Mouse (Mus musculus) embryonic facial prominence, embryonic 10.5 days (tissue): ENCODE measurements at regions not wholly inside any gene's neighbourhood (a gene's known extent, or its start where the extent isn't known, plus 50 kb on each side); places are given as distances from the start of the nearest gene placed in this dataset.
A peak's percentile ranks its signal among the peaks of the same experiment; 100 is the strongest.

ENCODE experiments used
- DNase-seq: peaks from one replicate; pipeline ENCODE4 v3.0.0-alpha.2; 2017; ENCODE audit warnings: low spot score
- H3K27ac ChIP-seq: fragments of 300-500 bp; sonication (generic); replicated peaks from 2 replicates; pipeline ENCODE4 v1.5.1; 2016; ENCODE audit warnings: mild to moderate bottlenecking
- H3K27me3 ChIP-seq: fragments of 300-500 bp; sonication (generic); replicated peaks from 2 replicates; pipeline ENCODE4 v1.6.1; 2016; ENCODE audit warnings: low read depth, mild to moderate bottlenecking; ENCODE audit not compliant: poor library complexity, severe bottlenecking
- H3K36me3 ChIP-seq: fragments of 300-500 bp; sonication (generic); replicated peaks from 2 replicates; pipeline ENCODE4 v1.6.1; 2016; ENCODE audit warnings: mild to moderate bottlenecking, moderate library complexity
- H3K4me1 ChIP-seq: fragments of 300-500 bp; sonication (generic); 2 replicates; pipeline ENCODE4 v1.6.1; 2016
- H3K4me3 ChIP-seq: fragments of 300-500 bp; sonication (generic); 2 replicates; pipeline ENCODE4 v1.5.1; 2016; ENCODE audit warnings: mild to moderate bottlenecking, moderate library complexity
- H3K9me3 ChIP-seq: fragments of 300-500 bp; sonication (generic); 2 replicates; pipeline ENCODE4 v1.6.1; 2016; ENCODE audit warnings: mild to moderate bottlenecking
- WGBS: fragments of 180-500 bp; shearing (Covaris S2); methylation state at CpG from one replicate; pipeline ENCODE4 v1.1.7; 2016; 5-methylcytosine and 5-hydroxymethylcytosine counted together

DNA sequence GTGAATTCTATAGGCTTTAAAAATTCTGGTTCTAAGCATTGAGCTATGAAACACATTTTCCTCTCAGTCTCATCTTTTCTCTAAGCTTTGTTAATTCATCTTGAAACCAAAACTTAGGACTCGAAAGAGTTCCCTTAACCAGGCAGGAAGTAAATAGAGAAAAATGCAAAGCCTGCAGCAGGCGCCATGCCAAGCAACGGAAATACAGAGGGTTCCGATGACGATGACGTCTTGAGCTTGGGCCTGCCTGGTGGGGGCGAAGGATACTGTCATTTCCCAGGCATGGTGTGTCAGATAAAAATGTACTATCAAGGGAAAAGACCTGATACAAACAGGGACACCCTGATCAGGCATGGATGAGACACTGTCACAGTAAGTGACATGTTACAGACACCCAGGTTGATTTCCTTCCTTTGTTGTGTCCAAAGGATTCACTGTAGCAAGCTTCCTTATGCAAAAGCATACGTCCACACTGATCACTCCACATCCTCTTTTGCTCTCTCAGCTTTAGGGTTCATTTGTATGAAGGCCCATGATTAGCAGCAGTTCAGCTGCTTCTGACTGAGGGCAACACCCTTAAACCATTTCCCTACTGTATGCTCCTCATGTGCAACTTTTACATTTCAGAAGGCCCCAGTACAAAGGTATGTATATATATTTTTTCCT lies 135.0 kb downstream of the Cemip2 start:
- Histone ChIP-seq H3K27me3 (no peaks in the 10 kb centered on the region), H3K36me3 (no peaks in the 10 kb centered on the region), H3K4me1 (peaks cover 21% of the 10 kb centered on the region), H3K27ac (no peak overlapping the region), H3K9me3 (no peaks in the 10 kb centered on the region), H3K4me3 (no peak overlapping the region)
- DNase-seq = no peak
- WGBS = 89% methylated on average over 8 of the region's 8 CpGs

- no peaks in the 10 kb centered on the region for H3K27me3 ChIP-seq
- H3K9me3 ChIP-seq = no peaks in the 10 kb centered on the region
- H3K36me3 ChIP-seq = no peaks in the 10 kb centered on the region
- peaks cover 21% of the 10 kb centered on the region for H3K4me1 ChIP-seq
- no peak overlapping the region for H3K4me3 ChIP-seq
- H3K27ac ChIP-seq = 0 out of 2 replicates have a peak overlapping the region, but pooled peaks have one; percentile 2
- DNase-seq = peak; percentile 34
- 54% methylated on average over 9 of the region's 9 CpGs for WGBS
Observed at GRCm38 (mm10) chr19:21913748-21914611, 135.8 kb downstream of the Cemip2 start.

DNA sequence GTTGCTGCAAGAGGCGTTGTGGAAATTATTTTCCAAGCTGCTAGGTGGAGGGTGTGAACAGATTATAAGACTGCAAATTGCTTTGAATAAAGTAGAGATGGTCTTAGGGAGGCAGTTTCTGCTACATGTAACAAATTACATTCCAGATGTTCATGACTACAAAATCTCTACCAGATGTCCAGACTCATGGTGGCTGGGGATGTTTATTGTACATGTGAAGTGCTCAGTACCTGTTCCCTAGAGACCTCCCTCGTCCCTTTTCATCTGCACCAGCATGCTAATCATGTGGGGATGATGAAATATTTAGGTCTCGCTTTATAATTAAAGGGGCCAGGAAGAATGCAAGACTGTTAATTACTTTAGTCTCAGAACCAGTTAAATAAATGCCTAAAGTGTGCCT lies 136.5 kb downstream of the Cemip2 start:
- H3K27ac ChIP-seq = no peak overlapping the region
- no peak overlapping the region for H3K4me3 ChIP-seq
- WGBS = 47% methylated on average over 3 of the region's 3 CpGs
- peaks cover 21% of the 10 kb centered on the region for H3K4me1 ChIP-seq
- DNase-seq = peak; percentile 13
- no peaks in the 10 kb centered on the region for H3K27me3 ChIP-seq
- H3K9me3 ChIP-seq = no peaks in the 10 kb centered on the region
- H3K36me3 ChIP-seq = no peaks in the 10 kb centered on the region

- no peak overlapping the region for H3K27ac ChIP-seq
- H3K4me3 ChIP-seq = no peak overlapping the region
- H3K27me3 ChIP-seq = no peaks in the 10 kb centered on the region
- no peaks in the 10 kb centered on the region for H3K36me3 ChIP-seq
- peaks cover 21% of the 10 kb centered on the region for H3K4me1 ChIP-seq
- no peaks in the 10 kb centered on the region for H3K9me3 ChIP-seq
- DNase-seq = no peak
- whole genome bisulfite sequencing = 85% methylated on average over 4 of the region's 4 CpGs
Observed at GRCm38 (mm10) chr19:21918113-21918512, 140.0 kb downstream of the Cemip2 start.

DNA sequence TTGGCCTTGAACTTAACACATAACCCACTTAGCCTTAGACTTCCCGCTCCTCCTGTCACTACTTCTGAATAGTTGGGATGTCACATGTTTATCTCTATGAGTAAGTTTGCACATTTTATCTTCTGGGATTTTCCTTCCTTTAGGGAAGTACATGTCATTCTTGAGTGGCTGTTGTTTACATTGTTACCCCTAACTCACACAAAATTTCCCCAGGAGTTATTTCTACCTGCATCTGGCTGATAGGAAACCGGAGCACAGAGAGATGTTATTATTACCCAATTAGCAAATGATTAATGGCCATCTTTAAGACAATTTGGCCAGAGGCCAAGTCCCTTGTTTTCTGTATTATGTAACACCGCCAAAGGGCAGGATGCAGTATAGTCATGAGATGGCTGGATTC lies 140.9 kb downstream of the Cemip2 start:
- Histone ChIP-seq H3K4me1 (peaks cover 12% of the 10 kb centered on the region), H3K27me3 (no peaks in the 10 kb centered on the region), H3K9me3 (no peaks in the 10 kb centered on the region), H3K27ac (no peak overlapping the region), H3K36me3 (no peaks in the 10 kb centered on the region), H3K4me3 (no peak overlapping the region)
- no peak for DNase-seq
- 83% methylated on average over 3 of the region's 3 CpGs for WGBS

DNA sequence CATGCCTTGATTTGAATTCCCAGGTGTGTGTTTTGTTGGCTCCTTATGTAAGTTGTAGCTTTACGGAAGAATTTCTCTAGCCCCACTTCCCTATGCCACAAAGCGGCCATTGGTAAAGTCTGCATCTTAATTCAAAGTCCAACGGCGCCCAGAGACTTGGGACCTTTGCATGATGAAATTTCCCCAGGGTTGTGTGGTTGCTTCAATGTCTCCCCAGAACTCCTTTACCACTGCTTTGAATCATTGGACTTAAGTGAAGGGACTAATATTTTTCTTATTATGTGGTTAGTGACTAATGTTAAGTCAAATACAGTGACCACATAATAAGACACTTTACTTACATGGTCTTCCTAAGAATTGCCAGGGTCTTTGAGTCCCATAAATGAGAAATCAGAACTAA lies 162.0 kb downstream of the Cemip2 start:
- Histone ChIP-seq H3K36me3 (no peaks in the 10 kb centered on the region), H3K4me1 (no peaks in the 10 kb centered on the region)
- WGBS = 93% methylated on average over 4 of the region's 4 CpGs

GRCm38 (mm10) chr19:21941720-21942119 lies 163.6 kb downstream of the Cemip2 start:
- H3K27me3 ChIP-seq = no peaks in the 10 kb centered on the region
- no peaks in the 10 kb centered on the region for H3K36me3 ChIP-seq
- no peak overlapping the region for H3K27ac ChIP-seq
- no peaks in the 10 kb centered on the region for H3K9me3 ChIP-seq
- H3K4me3 ChIP-seq = no peak overlapping the region
- H3K4me1 ChIP-seq = no peaks in the 10 kb centered on the region
- 78% methylated on average over 2 of the region's 2 CpGs for WGBS
- no peak for DNase-seq

More for the DNA sequence above, 162.0 kb downstream of the Cemip2 start:
- Histone ChIP-seq H3K9me3 (no peaks in the 10 kb centered on the region), H3K27ac (no peak overlapping the region), H3K4me3 (no peak overlapping the region), H3K27me3 (no peaks in the 10 kb centered on the region)
- no peak for DNase-seq

DNA sequence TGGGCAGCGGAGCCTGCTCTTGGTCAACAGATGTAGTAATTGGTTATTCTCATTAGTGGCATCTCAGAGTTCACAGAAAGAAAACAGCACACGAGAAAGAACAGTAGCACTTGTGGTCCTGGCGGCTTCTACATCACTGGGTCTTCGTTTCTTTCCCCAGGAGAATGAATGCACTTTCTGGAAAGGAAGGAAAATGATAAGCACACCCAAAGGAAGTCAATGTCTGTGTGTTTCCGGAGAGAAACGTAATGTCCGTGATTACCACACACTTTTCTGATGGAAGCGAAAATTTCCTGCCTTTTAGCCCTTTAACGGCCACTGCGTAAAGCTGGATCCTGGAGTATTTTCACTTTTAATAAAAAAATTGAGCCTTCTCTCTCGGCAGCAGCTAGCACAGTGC lies 164.1 kb downstream of the Cemip2 start:
- no peak for DNase-seq
- no peaks in the 10 kb centered on the region for H3K36me3 ChIP-seq
- no peak overlapping the region for H3K27ac ChIP-seq
- WGBS = 66% methylated on average over 11 of the region's 11 CpGs
- H3K9me3 ChIP-seq = no peaks in the 10 kb centered on the region
- H3K27me3 ChIP-seq = no peaks in the 10 kb centered on the region
- no peaks in the 10 kb centered on the region for H3K4me1 ChIP-seq
- no peak overlapping the region for H3K4me3 ChIP-seq

GRCm38 (mm10) chr19:21943407-21943806 lies 165.3 kb downstream of the Cemip2 start:
- H3K4me3 ChIP-seq = no peak overlapping the region
- H3K9me3 ChIP-seq = no peaks in the 10 kb centered on the region
- H3K36me3 ChIP-seq = no peaks in the 10 kb centered on the region
- H3K4me1 ChIP-seq = no peaks in the 10 kb centered on the region
- no peak overlapping the region for H3K27ac ChIP-seq
- no peaks in the 10 kb centered on the region for H3K27me3 ChIP-seq
- no peak for DNase-seq
- 71% methylated on average over 4 of the region's 4 CpGs for WGBS

GRCm38 (mm10) chr19:21946262-21946922 lies 168.2 kb downstream of the Cemip2 start:
- Histone ChIP-seq H3K4me1 (no peaks in the 10 kb centered on the region), H3K9me3 (no peaks in the 10 kb centered on the region), H3K4me3 (no peak overlapping the region), H3K27me3 (no peaks in the 10 kb centered on the region), H3K36me3 (no peaks in the 10 kb centered on the region), H3K27ac (no peak overlapping the region)
- no peak for DNase-seq
- WGBS = 68% methylated on average over 5 of the region's 5 CpGs

DNA sequence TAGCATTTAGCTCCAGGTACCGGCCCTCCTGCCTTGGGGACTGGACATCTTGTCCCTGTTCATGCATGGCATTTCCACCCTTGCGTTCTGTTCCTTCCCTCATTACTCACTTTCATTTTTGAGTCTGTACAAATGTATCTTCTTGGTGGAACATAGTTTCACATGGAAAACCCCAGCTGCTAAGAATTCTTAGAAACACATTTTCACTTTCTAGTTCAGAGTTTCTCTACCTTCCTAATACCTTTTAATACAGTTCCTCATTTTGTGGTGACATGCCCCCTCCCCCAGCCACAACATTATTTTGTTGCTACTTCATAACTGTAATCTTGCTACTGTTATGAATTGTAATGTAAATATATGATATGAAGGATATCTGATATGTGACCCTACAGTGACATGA lies 169.9 kb downstream of the Cemip2 start:
- WGBS = 93% methylated on average over 2 of the region's 2 CpGs
- no peaks in the 10 kb centered on the region for H3K9me3 ChIP-seq
- H3K36me3 ChIP-seq = no peaks in the 10 kb centered on the region
- no peak for DNase-seq
- H3K27ac ChIP-seq = no peak overlapping the region
- H3K4me1 ChIP-seq = no peaks in the 10 kb centered on the region
- no peaks in the 10 kb centered on the region for H3K27me3 ChIP-seq
- no peak overlapping the region for H3K4me3 ChIP-seq

DNA sequence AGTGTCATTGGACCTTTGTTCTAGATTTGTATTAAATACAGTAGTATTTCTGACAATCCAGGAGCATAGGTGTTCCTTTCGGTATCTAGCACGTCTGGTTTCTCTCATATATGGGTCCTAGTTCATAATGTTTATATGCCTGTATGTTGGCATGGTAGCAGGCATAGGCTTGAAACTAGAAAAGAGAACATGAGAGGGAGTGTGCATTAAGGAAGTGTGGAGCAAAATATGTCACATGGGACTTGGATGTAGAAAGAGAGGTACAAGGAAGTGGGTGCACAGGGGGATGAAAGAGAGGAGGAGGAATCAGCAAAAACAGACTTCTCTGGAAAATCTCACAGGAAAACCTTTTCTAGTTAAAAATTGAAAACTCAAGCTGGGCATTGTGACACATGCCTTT lies 176.2 kb upstream of the Trpm3 start:
- H3K9me3 ChIP-seq = no peaks in the 10 kb centered on the region
- H3K27ac ChIP-seq = no peak overlapping the region
- WGBS = 90% methylated on average over 2 of the region's 2 CpGs
- H3K27me3 ChIP-seq = no peaks in the 10 kb centered on the region
- H3K4me1 ChIP-seq = no peaks in the 10 kb centered on the region
- H3K4me3 ChIP-seq = no peak overlapping the region
- DNase-seq = no peak
- H3K36me3 ChIP-seq = no peaks in the 10 kb centered on the region

- no peaks in the 10 kb centered on the region for H3K27me3 ChIP-seq
- H3K4me3 ChIP-seq = no peak overlapping the region
- no peak overlapping the region for H3K27ac ChIP-seq
- H3K4me1 ChIP-seq = no peaks in the 10 kb centered on the region
- no peaks in the 10 kb centered on the region for H3K36me3 ChIP-seq
- no peak for DNase-seq
- no peaks in the 10 kb centered on the region for H3K9me3 ChIP-seq
- 86% methylated on average over 4 of the region's 4 CpGs for WGBS
Observed at GRCm38 (mm10) chr19:21989857-21990256, 149.0 kb upstream of the Trpm3 start.
